ENCODE assay signal across 12 mouse cellular contexts in genomic region chr8:106417692-106418091, GRCm38 (mm10).
"Had no signal": no experiment of that assay in that cellular context is flagged by ENCODE, and none has a peak within 500 bp of the region (broad histone marks: within the 10 kb centered on the region; RNA-seq: fewer than 3 reads in every experiment).

No protein-coding gene starts in this region.

- DNase-seq: retina, postnatal 1 day; right cerebral cortex, adult 18-20 months; right cerebral cortex, postnatal 14 days; right cerebral cortex, postnatal 25 days; right cerebral cortex, postnatal 4 days; spleen, adult 18-20 months; thymus, adult 18-20 months; thymus, adult 2 months; thymus, postnatal 14 days; thymus, postnatal 25 days; thymus, postnatal 36 days; thymus, postnatal 4 days had no signal
